Mouse (Mus musculus): Measurements from ENCODE around the gene Mtss1l. TPM values are rescaled to one million over a fixed set of nuclear protein-coding genes. Genes with fewer than 3 reads are reported as not detected.

Mtss1l gene
- total and polyA plus RNA-seq, 3 experiments = 38.8 to 39.7 (median 39.6) TPM

- 55% methylated on average over 10 of the region's 10 CpGs for WGBS
- Histone ChIP-seq H3K36me3 (ENCODE audit: control insufficient read depth, insufficient read depth, low read length) (no peaks in the 10 kb centered on the region), H3K4me1 (ENCODE audit: control insufficient read depth, insufficient read depth, low read length) (no peaks in the 10 kb centered on the region), H3K4me3 (no peak overlapping the region), H3K27me3 (ENCODE audit: control insufficient read depth, insufficient read depth, low read length) (no peaks in the 10 kb centered on the region), H3K27ac (no peak overlapping the region), H3K9ac (ENCODE audit: low read depth, low read length) (no peak overlapping the region), H3K79me2 (replicated peaks; ENCODE audit: control insufficient read depth, insufficient read depth, low read length) (no peaks in the 10 kb centered on the region)
- TF ChIP-seq EP300 (IDR thresholded peaks at IDR 0.05; ENCODE audit: insufficient read depth, low read depth, low read length) (no peak), POLR2A (IDR thresholded peaks at IDR 0.05; ENCODE audit: insufficient read depth, low read depth, low read length) (no peak)
- DNase-seq = no peak
- intact Hi-C loops (cut with DNase I) = loop anchor here (1.0 to 10.0 kb wide), 4 partner anchors 68 to 341 kb away; no protein-coding TSS in a partner anchor
Measured at GRCm38 (mm10) chr8:110749500-110750170, 28.4 kb downstream of the Mtss1l start.

- Histone ChIP-seq H3K9ac (ENCODE audit: low read depth, low read length) (no peak overlapping the region), H3K4me3 (no peak overlapping the region), H3K27ac (no peak overlapping the region), H3K27me3 (ENCODE audit: control insufficient read depth, insufficient read depth, low read length) (no peaks in the 10 kb centered on the region), H3K79me2 (replicated peaks; ENCODE audit: control insufficient read depth, insufficient read depth, low read length) (no peaks in the 10 kb centered on the region), H3K36me3 (ENCODE audit: control insufficient read depth, insufficient read depth, low read length) (no peaks in the 10 kb centered on the region), H3K4me1 (ENCODE audit: control insufficient read depth, insufficient read depth, low read length) (no peaks in the 10 kb centered on the region)
- TF ChIP-seq CTCF (IDR thresholded peaks at IDR 0.05) (no peak), EP300 (IDR thresholded peaks at IDR 0.05; ENCODE audit: insufficient read depth, low read depth, low read length) (no peak), POLR2A (IDR thresholded peaks at IDR 0.05; ENCODE audit: insufficient read depth, low read depth, low read length) (no peak)
- no peak for DNase-seq
- 20% methylated on average over 13 of the region's 13 CpGs for WGBS
- intact Hi-C loops (cut with DNase I) = loop anchor here (2.0 to 10.0 kb wide), 3 partner anchors 67 to 235 kb away; no protein-coding TSS in a partner anchor
Measured at GRCm38 (mm10) chr8:110750269-110750668, 29.0 kb downstream of the Mtss1l start.

- no peak for DNase-seq
- intact Hi-C loops (cut with DNase I) = loop anchor here (2.0 to 10.0 kb wide), 3 partner anchors 66 to 233 kb away; no protein-coding TSS in a partner anchor
- Histone ChIP-seq H3K79me2 (replicated peaks; ENCODE audit: control insufficient read depth, insufficient read depth, low read length) (no peaks in the 10 kb centered on the region), H3K9ac (ENCODE audit: low read depth, low read length) (no peak overlapping the region), H3K36me3 (ENCODE audit: control insufficient read depth, insufficient read depth, low read length) (no peaks in the 10 kb centered on the region), H3K27ac (no peak overlapping the region), H3K4me1 (ENCODE audit: control insufficient read depth, insufficient read depth, low read length) (no peaks in the 10 kb centered on the region), H3K4me3 (no peak overlapping the region), H3K27me3 (ENCODE audit: control insufficient read depth, insufficient read depth, low read length) (no peaks in the 10 kb centered on the region)
- TF ChIP-seq CTCF (IDR thresholded peaks at IDR 0.05) (no peak), POLR2A (IDR thresholded peaks at IDR 0.05; ENCODE audit: insufficient read depth, low read depth, low read length) (no peak), EP300 (IDR thresholded peaks at IDR 0.05; ENCODE audit: insufficient read depth, low read depth, low read length) (no peak)
- WGBS = 79% methylated on average over 5 of the region's 5 CpGs
Measured at GRCm38 (mm10) chr8:110751490-110751889, 30.2 kb downstream of the Mtss1l start.

DNA sequence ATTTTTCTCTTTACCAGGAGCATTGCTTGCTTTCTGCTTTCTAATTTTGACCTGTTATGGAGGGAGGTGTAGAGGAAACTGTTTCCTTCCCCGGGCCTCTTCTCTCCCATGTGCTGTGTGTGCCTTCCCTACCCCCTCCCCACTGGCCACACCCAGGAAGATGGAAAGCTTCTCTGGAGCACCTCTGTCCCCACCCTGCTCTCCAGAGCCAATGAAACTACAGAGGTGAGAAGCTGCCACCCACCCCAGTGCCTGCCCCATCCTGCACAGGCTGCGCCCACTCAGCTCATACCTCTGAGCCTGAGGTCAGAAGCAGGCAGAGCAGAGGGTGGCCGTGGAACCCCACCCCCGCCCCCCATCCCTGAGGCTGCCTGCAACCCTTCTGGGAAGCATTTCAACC lies 33.4 kb downstream of the Mtss1l start:
- Histone ChIP-seq H3K27ac (no peak overlapping the region), H3K9ac (ENCODE audit: low read depth, low read length) (no peak overlapping the region), H3K79me2 (replicated peaks; ENCODE audit: control insufficient read depth, insufficient read depth, low read length) (no peaks in the 10 kb centered on the region), H3K27me3 (ENCODE audit: control insufficient read depth, insufficient read depth, low read length) (no peaks in the 10 kb centered on the region), H3K4me3 (no peak overlapping the region), H3K36me3 (ENCODE audit: control insufficient read depth, insufficient read depth, low read length) (no peaks in the 10 kb centered on the region), H3K4me1 (ENCODE audit: control insufficient read depth, insufficient read depth, low read length) (no peaks in the 10 kb centered on the region)
- no peak for DNase-seq
- TF ChIP-seq POLR2A (IDR thresholded peaks at IDR 0.05; ENCODE audit: insufficient read depth, low read depth, low read length) (no peak), CTCF (IDR thresholded peaks at IDR 0.05) (no peak), EP300 (IDR thresholded peaks at IDR 0.05; ENCODE audit: insufficient read depth, low read depth, low read length) (no peak)
- intact Hi-C loops (cut with DNase I) = loop anchor here (5.0 to 10.0 kb wide), 2 partner anchors 63 to 230 kb away; no protein-coding TSS in a partner anchor
- 58% methylated on average over 4 of the region's 4 CpGs for WGBS

DNA sequence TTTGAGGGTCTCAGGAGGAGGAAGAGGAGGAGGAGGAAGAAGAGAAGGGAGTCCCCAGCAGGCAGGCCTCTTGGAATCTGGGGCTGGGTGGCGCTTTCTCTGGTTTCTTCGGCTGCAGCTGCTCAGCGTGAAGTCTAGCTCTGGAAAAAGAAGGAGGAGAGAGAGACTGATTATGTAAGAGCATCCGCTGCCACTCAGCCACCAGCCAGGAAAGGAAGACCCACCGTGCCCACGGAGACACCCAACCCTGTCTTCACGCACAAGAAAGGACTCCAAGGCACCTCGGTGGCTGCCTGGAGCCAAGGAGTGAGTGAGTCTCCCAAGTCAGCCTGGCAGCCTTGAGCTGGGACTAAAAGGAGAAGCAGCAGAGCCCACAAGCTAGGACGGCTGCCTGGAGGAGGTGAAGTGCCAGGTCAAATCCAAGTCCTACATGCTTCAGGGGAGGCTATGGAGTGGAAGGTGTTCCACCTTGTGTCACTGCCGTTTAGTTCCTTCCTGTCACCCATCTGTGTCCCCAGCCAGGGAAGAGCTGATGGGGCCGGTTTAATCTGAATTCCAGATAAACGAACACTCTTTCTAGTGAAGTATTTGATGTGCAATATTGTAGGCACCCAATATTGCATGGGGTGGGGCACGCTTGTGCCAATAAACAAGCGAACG lies 34.4 kb downstream of the Mtss1l start:
- H3K4me3 ChIP-seq = no peak overlapping the region
- no peak for TF ChIP-seq CTCF (IDR thresholded peaks at IDR 0.05)
- no peak for TF ChIP-seq POLR2A (IDR thresholded peaks at IDR 0.05; ENCODE audit: insufficient read depth, low read depth, low read length)
- TF ChIP-seq EP300 (IDR thresholded peaks at IDR 0.05; ENCODE audit: insufficient read depth, low read depth, low read length) = no peak
- H3K79me2 ChIP-seq (replicated peaks; ENCODE audit: control insufficient read depth, insufficient read depth, low read length) = no peaks in the 10 kb centered on the region
- intact Hi-C loops (cut with DNase I) = loop anchor here (10.0 kb wide), 1 partner anchor 229 kb away; no protein-coding TSS in a partner anchor
- no peak overlapping the region for H3K9ac ChIP-seq (ENCODE audit: low read depth, low read length)
- no peak overlapping the region for H3K27ac ChIP-seq
- H3K36me3 ChIP-seq (ENCODE audit: control insufficient read depth, insufficient read depth, low read length) = no peaks in the 10 kb centered on the region
- no peaks in the 10 kb centered on the region for H3K27me3 ChIP-seq (ENCODE audit: control insufficient read depth, insufficient read depth, low read length)
- 59% methylated on average over 15 of the region's 15 CpGs for WGBS
- H3K4me1 ChIP-seq (ENCODE audit: control insufficient read depth, insufficient read depth, low read length) = no peaks in the 10 kb centered on the region
- no peak for DNase-seq

DNA sequence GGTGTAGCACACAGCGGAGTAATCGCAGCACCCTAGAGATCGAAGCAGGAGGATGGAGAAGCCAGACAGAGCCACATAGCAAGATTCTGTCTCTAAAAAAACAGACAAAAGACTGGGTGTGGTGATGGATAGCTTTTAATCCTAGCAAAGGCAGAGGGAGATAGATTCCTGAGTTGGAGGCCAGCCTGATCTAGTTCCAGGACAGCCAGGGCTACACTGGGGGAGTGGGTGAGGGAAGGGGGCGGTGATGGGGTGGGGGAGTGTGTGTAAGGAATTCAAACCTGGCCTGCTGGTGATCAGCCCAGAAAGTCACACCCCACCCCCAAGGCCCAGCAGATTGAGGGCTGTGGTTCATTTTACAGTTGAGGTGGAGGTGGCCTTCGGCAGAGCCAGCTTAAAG lies 34.9 kb downstream of the Mtss1l start:
- H3K27me3 ChIP-seq (ENCODE audit: control insufficient read depth, insufficient read depth, low read length) = no peaks in the 10 kb centered on the region
- no peak overlapping the region for H3K9ac ChIP-seq (ENCODE audit: low read depth, low read length)
- DNase-seq = no peak
- no peaks in the 10 kb centered on the region for H3K79me2 ChIP-seq (replicated peaks; ENCODE audit: control insufficient read depth, insufficient read depth, low read length)
- H3K4me3 ChIP-seq = no peak overlapping the region
- TF ChIP-seq EP300 (IDR thresholded peaks at IDR 0.05; ENCODE audit: insufficient read depth, low read depth, low read length) (no peak), POLR2A (IDR thresholded peaks at IDR 0.05; ENCODE audit: insufficient read depth, low read depth, low read length) (no peak), CTCF (IDR thresholded peaks at IDR 0.05) (no peak)
- H3K4me1 ChIP-seq (ENCODE audit: control insufficient read depth, insufficient read depth, low read length) = peaks cover 2% of the 10 kb centered on the region
- intact Hi-C loops (cut with DNase I) = loop anchor here (10.0 kb wide), 1 partner anchor 229 kb away; no protein-coding TSS in a partner anchor
- H3K27ac ChIP-seq = no peak overlapping the region
- 88% methylated on average over 5 of the region's 5 CpGs for WGBS
- H3K36me3 ChIP-seq (ENCODE audit: control insufficient read depth, insufficient read depth, low read length) = no peaks in the 10 kb centered on the region

Data from heart, adult 2 months (tissue).